Mouse (Mus musculus) limb, embryonic 15.5 days (tissue): ENCODE data around the gene Fbxw21. TPM values are rescaled to one million over a fixed set of nuclear protein-coding genes. Genes with fewer than 3 reads are reported as not detected.

Experiments used
- ATAC-seq: fragments of 200-750 bp; cut with Nextera tagmentation; 2 replicates; pipeline ENCODE4 v1.8.0; 2017; ENCODE audit warnings: low read depth, moderate TSS enrichment; ENCODE audit not compliant: insufficient number of reproducible peaks, low FRiP score, low TSS enrichment
- H3K27ac ChIP-seq: fragments of 300-500 bp; sonication (generic); 2 replicates; pipeline ENCODE4 v1.5.1; 2015; ENCODE audit warnings: moderate library complexity, mild to moderate bottlenecking, inconsistent platforms
- H3K27me3 ChIP-seq: fragments of 300-500 bp; sonication (generic); 2 replicates; pipeline ENCODE4 v1.6.1; 2015; ENCODE audit warnings: inconsistent platforms
- H3K36me3 ChIP-seq: fragments of 300-500 bp; sonication (generic); 2 replicates; pipeline ENCODE4 v1.6.1; 2015; ENCODE audit warnings: inconsistent platforms
- H3K4me1 ChIP-seq: fragments of 300-500 bp; sonication (generic); 2 replicates; pipeline ENCODE4 v1.6.1; 2015; ENCODE audit warnings: inconsistent platforms
- H3K4me2 ChIP-seq: fragments of 300-500 bp; sonication (generic); 2 replicates; pipeline ENCODE4 v1.6.1; 2015; ENCODE audit warnings: mild to moderate bottlenecking, inconsistent platforms
- H3K4me3 ChIP-seq: fragments of 300-500 bp; sonication (generic); 2 replicates; pipeline ENCODE4 v1.5.1; 2015; ENCODE audit warnings: mild to moderate bottlenecking, inconsistent platforms
- H3K9ac ChIP-seq: fragments of 300-500 bp; sonication (generic); 2 replicates; pipeline ENCODE4 v1.6.1; 2015; ENCODE audit warnings: inconsistent platforms
- H3K9me3 ChIP-seq: fragments of 300-500 bp; sonication (generic); 2 replicates; pipeline ENCODE4 v1.6.1; 2016; ENCODE audit warnings: inconsistent platforms
- WGBS: fragments of 180-500 bp; shearing (Covaris S2); methylation state at CpG from one replicate; pipeline ENCODE4 v1.1.7; 2015; 5-methylcytosine and 5-hydroxymethylcytosine counted together
- polyA plus RNA-seq: library from polyadenylated mRNA; unstranded; fragments of >200 nt; fragmentation: Nextera tagmentation; extraction: Ambion mirVana; gene quantifications from 2 replicates; pipeline ENCODE4 v1.2.1, GENCODE M21; 2015

The Fbxw21 gene
- polyA plus RNA-seq, 1 experiment from 2014 or later: not detected

- Histone ChIP-seq H3K4me2 (no peak overlapping the region), H3K27me3 (no peaks in the 10 kb centered on the region), H3K36me3 (no peaks in the 10 kb centered on the region), H3K27ac (no peak overlapping the region), H3K4me1 (peaks cover 3% of the 10 kb centered on the region; the same call in 1 of the 2 replicates), H3K4me3 (no peak overlapping the region), H3K9ac (no peak overlapping the region), H3K9me3 (no peaks in the 10 kb centered on the region)
- ATAC-seq: no peak
- 84% methylated on average over 2 of the region's 2 CpGs for WGBS
These were observed 36.8 kb downstream of the Fbxw21 start for GRCm38 (mm10) chr9:109125043-109125442.

GRCm38 (mm10) chr9:109124164-109124563 is 37.7 kb downstream of the Fbxw21 start:
- Histone ChIP-seq H3K36me3 (peaks cover under 1% of the 10 kb centered on the region; the same call in 1 of the 2 replicates), H3K27me3 (no peaks in the 10 kb centered on the region), H3K4me2 (no peak overlapping the region), H3K4me3 (no peak overlapping the region), H3K27ac (no peak overlapping the region), H3K4me1 (peaks cover 3% of the 10 kb centered on the region; the same call in 1 of the 2 replicates), H3K9ac (no peak overlapping the region), H3K9me3 (no peaks in the 10 kb centered on the region)
- WGBS: 83% methylated on average over 3 of the region's 3 CpGs
- no peak for ATAC-seq

- no peak for ATAC-seq
- no peaks in the 10 kb centered on the region for H3K27me3 ChIP-seq
- no peak overlapping the region for H3K27ac ChIP-seq
- H3K9ac ChIP-seq: no peak overlapping the region
- no peaks in the 10 kb centered on the region for H3K9me3 ChIP-seq
- H3K4me2 ChIP-seq: no peak overlapping the region
- peaks cover 3% of the 10 kb centered on the region; the same call in 1 of the 2 replicates for H3K4me1 ChIP-seq
- peaks cover 8% of the 10 kb centered on the region for H3K36me3 ChIP-seq
- WGBS: 36% methylated on average over 6 of the region's 6 CpGs
- no peak overlapping the region for H3K4me3 ChIP-seq
These were observed 38.6 kb downstream of the Fbxw21 start for GRCm38 (mm10) chr9:109123266-109123665.

GRCm38 (mm10) chr9:109122553-109123085 is 39.2 kb downstream of the Fbxw21 start:
- ATAC-seq: no peak
- Histone ChIP-seq H3K36me3 (peaks cover 13% of the 10 kb centered on the region), H3K27ac (no peak overlapping the region), H3K4me1 (peaks cover 3% of the 10 kb centered on the region; the same call in 1 of the 2 replicates), H3K27me3 (no peaks in the 10 kb centered on the region), H3K9ac (no peak overlapping the region), H3K4me2 (no peak overlapping the region), H3K9me3 (no peaks in the 10 kb centered on the region), H3K4me3 (no peak overlapping the region)
- 46% methylated on average over 2 of the region's 2 CpGs for WGBS

- Histone ChIP-seq H3K4me1 (peaks cover 3% of the 10 kb centered on the region; the same call in 1 of the 2 replicates), H3K4me2 (no peak overlapping the region), H3K4me3 (no peak overlapping the region), H3K27ac (no peak overlapping the region), H3K9ac (no peak overlapping the region), H3K27me3 (no peaks in the 10 kb centered on the region), H3K9me3 (no peaks in the 10 kb centered on the region), H3K36me3 (peaks cover 29% of the 10 kb centered on the region)
- WGBS: 88% methylated on average over 6 of the region's 6 CpGs
- ATAC-seq: no peak
These were observed 40.9 kb downstream of the Fbxw21 start for GRCm38 (mm10) chr9:109120956-109121355.

GRCm38 (mm10) chr9:109119571-109119970 is 42.3 kb downstream of the Fbxw21 start:
- Histone ChIP-seq H3K4me2 (no peak overlapping the region), H3K36me3 (peaks cover 43% of the 10 kb centered on the region), H3K9ac (no peak overlapping the region), H3K27me3 (no peaks in the 10 kb centered on the region), H3K4me3 (no peak overlapping the region), H3K27ac (peak overlapping the region; percentile 39; the same call in 1 of the 2 replicates), H3K9me3 (no peaks in the 10 kb centered on the region), H3K4me1 (peaks cover 3% of the 10 kb centered on the region; the same call in 1 of the 2 replicates)
- ATAC-seq: peak; percentile 66; the same call in 1 of the 2 replicates
- WGBS: 81% methylated on average over 9 of the region's 9 CpGs

- 88% methylated on average over 4 of the region's 4 CpGs for WGBS
- H3K27me3 ChIP-seq: no peaks in the 10 kb centered on the region
- peaks cover 56% of the 10 kb centered on the region for H3K36me3 ChIP-seq
- H3K4me2 ChIP-seq: no peak overlapping the region
- ATAC-seq: no peak
- H3K4me3 ChIP-seq: no peak overlapping the region
- H3K27ac ChIP-seq: 0 out of 2 replicates have a peak overlapping the region, but pooled peaks have one; percentile 1
- no peaks in the 10 kb centered on the region for H3K4me1 ChIP-seq
- H3K9ac ChIP-seq: no peak overlapping the region
- no peaks in the 10 kb centered on the region for H3K9me3 ChIP-seq
These were observed 43.7 kb downstream of the Fbxw21 start for GRCm38 (mm10) chr9:109118106-109118505.

GRCm38 (mm10) chr9:109116205-109116604 is 45.6 kb downstream of the Fbxw21 start:
- Histone ChIP-seq H3K27ac (no peak overlapping the region), H3K4me3 (no peak overlapping the region), H3K9me3 (no peaks in the 10 kb centered on the region), H3K4me2 (no peak overlapping the region), H3K4me1 (no peaks in the 10 kb centered on the region), H3K27me3 (no peaks in the 10 kb centered on the region), H3K9ac (no peak overlapping the region), H3K36me3 (peaks cover 75% of the 10 kb centered on the region)
- WGBS: 92% methylated on average over 10 of the region's 10 CpGs
- no peak for ATAC-seq

GRCm38 (mm10) chr9:109114871-109115270 is 47.0 kb downstream of the Fbxw21 start:
- Histone ChIP-seq H3K4me1 (no peaks in the 10 kb centered on the region), H3K27me3 (no peaks in the 10 kb centered on the region), H3K9me3 (no peaks in the 10 kb centered on the region), H3K9ac (no peak overlapping the region), H3K4me2 (no peak overlapping the region), H3K4me3 (no peak overlapping the region), H3K36me3 (peaks cover 88% of the 10 kb centered on the region), H3K27ac (no peak overlapping the region)
- ATAC-seq: no peak
- WGBS: 82% methylated on average over 7 of the region's 7 CpGs

GRCm38 (mm10) chr9:109114276-109114675 is 47.6 kb downstream of the Fbxw21 start:
- peaks cover 94% of the 10 kb centered on the region for H3K36me3 ChIP-seq
- no peak overlapping the region for H3K4me2 ChIP-seq
- no peak overlapping the region for H3K27ac ChIP-seq
- no peaks in the 10 kb centered on the region for H3K9me3 ChIP-seq
- H3K27me3 ChIP-seq: no peaks in the 10 kb centered on the region
- ATAC-seq: no peak
- no peak overlapping the region for H3K9ac ChIP-seq
- no peaks in the 10 kb centered on the region for H3K4me1 ChIP-seq
- no peak overlapping the region for H3K4me3 ChIP-seq
- WGBS: 94% methylated on average over 11 of the region's 11 CpGs

GRCm38 (mm10) chr9:109113331-109113730 is 48.5 kb downstream of the Fbxw21 start:
- Histone ChIP-seq H3K27ac (no peak overlapping the region), H3K4me2 (no peak overlapping the region), H3K36me3 (peaks cover 95% of the 10 kb centered on the region), H3K27me3 (no peaks in the 10 kb centered on the region), H3K4me1 (no peaks in the 10 kb centered on the region), H3K4me3 (no peak overlapping the region), H3K9ac (no peak overlapping the region), H3K9me3 (no peaks in the 10 kb centered on the region)
- no peak for ATAC-seq
- WGBS: 88% methylated on average over 8 of the region's 8 CpGs

- peaks cover 90% of the 10 kb centered on the region for H3K36me3 ChIP-seq
- ATAC-seq: no peak
These were observed 50.2 kb downstream of the Fbxw21 start for GRCm38 (mm10) chr9:109111591-109111990.

More at GRCm38 (mm10) chr9:109111591-109111990, 50.2 kb downstream of the Fbxw21 start:
- Histone ChIP-seq H3K9ac (no peak overlapping the region), H3K27ac (no peak overlapping the region), H3K4me2 (no peak overlapping the region), H3K4me1 (0 out of 2 replicates have a peak, but pooled peaks cover 4% of the 10 kb centered on the region), H3K9me3 (no peaks in the 10 kb centered on the region), H3K4me3 (no peak overlapping the region), H3K27me3 (no peaks in the 10 kb centered on the region)
- 91% methylated on average over 9 of the region's 9 CpGs for WGBS
